Mouse (Mus musculus): Measurements from ENCODE around the gene Atf1.

GRCm38 (mm10) chr15:100231616-100232525, 4.3 kb downstream of the Atf1 start:
- TF ChIP-seq EP300 (optimal IDR thresholded peaks at IDR 0.05) (no peak), CTCF (IDR thresholded peaks at IDR 0.05; ENCODE audit: low read depth) (no peak)
